Mouse (Mus musculus) olfactory bulb, adult 2 months (tissue): ENCODE measurements at regions not wholly inside any gene's neighbourhood (a gene's known extent, or its start where the extent isn't known, plus 50 kb on each side); places are given as distances from the start of the nearest gene placed in this dataset.

Experiments used
- H3K27ac ChIP-seq: fragments of 200-500 bp; 2 replicates; pipeline ENCODE4 v1.5.1; 2012; ENCODE audit warnings: low read depth, low read length; ENCODE audit not compliant: insufficient read depth
- H3K4me1 ChIP-seq: fragments of 200-500 bp; 2 replicates; pipeline ENCODE4 v1.6.1; 2012; ENCODE audit warnings: low read length; ENCODE audit not compliant: control insufficient read depth, insufficient read depth
- H3K4me3 ChIP-seq: fragments of 200-500 bp; 2 replicates; pipeline ENCODE4 v1.5.1; 2012; ENCODE audit warnings: mild to moderate bottlenecking, low read depth, low read length, moderate library complexity; ENCODE audit not compliant: insufficient read depth
- CTCF ChIP-seq: fragments of 200-500 bp; IDR thresholded peaks from 2 replicates; pipeline ENCODE4 v1.5.1; 2012; ENCODE audit warnings: low read depth, mild to moderate bottlenecking, low read length, moderate library complexity; ENCODE audit not compliant: insufficient read depth
- POLR2A ChIP-seq: fragments of 200-500 bp; IDR thresholded peaks from 2 replicates; pipeline ENCODE4 v1.6.1; 2012; ENCODE audit warnings: mild to moderate bottlenecking, low read depth, low read length, moderate library complexity; ENCODE audit not compliant: insufficient read depth
- WGBS: fragments of 180-500 bp; shearing (Covaris S2); methylation state at CpG from one replicate; pipeline ENCODE4 v1.1.7; 2018; 5-methylcytosine and 5-hydroxymethylcytosine counted together

DNA sequence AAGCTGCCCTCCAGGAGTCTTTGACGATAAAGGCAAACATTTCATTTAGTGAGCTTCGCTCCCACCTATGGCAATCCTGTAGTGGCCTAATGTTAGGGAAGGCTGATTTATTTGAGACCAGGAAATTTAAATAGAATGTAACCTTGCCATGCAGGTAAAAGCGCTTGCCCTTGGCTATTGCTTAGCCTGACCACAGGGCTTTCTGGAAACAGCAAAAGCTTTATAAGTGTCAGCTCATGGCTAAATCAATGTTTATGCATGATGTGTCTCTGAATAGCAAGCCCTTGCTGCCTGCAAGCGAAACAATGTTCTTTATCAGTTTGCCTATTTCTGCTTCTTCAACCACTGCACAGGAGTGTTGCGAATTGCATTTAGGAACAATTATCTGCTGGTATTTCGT is 419.7 kb upstream of the Tenm3 start:
- Histone ChIP-seq H3K27ac (no peak overlapping the region), H3K4me1 (peaks cover 2% of the 10 kb centered on the region; the same call in 1 of the 2 replicates), H3K4me3 (no peak overlapping the region)
- 78% methylated on average over 6 of the region's 6 CpGs for WGBS
- TF ChIP-seq POLR2A = no peak
- TF ChIP-seq CTCF = no peak

DNA sequence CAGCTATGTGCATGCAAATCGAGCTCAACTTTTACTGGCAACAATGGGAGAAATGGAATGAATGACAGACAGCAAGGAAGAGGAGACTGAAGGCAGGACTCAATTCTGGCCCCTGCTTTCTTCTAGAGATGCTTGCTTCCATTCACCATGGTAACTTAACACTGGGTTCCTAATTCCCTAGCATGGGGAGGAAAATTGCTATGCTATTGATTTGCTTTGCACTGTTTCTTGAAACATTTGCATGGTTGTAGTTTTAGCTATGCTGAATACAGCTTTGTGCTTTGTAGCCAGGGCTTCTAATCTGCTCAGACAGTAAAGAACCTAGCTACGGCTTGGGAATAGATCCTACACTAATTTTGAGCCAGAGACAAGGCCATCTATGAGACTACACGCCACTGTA is 419.0 kb upstream of the Tenm3 start:
- no peak overlapping the region for H3K4me3 ChIP-seq
- WGBS = 47% methylated on average over 3 of the region's 3 CpGs
- H3K27ac ChIP-seq = no peak overlapping the region
- peaks cover 2% of the 10 kb centered on the region; the same call in 1 of the 2 replicates for H3K4me1 ChIP-seq
- no peak for TF ChIP-seq POLR2A
- no peak for TF ChIP-seq CTCF

DNA sequence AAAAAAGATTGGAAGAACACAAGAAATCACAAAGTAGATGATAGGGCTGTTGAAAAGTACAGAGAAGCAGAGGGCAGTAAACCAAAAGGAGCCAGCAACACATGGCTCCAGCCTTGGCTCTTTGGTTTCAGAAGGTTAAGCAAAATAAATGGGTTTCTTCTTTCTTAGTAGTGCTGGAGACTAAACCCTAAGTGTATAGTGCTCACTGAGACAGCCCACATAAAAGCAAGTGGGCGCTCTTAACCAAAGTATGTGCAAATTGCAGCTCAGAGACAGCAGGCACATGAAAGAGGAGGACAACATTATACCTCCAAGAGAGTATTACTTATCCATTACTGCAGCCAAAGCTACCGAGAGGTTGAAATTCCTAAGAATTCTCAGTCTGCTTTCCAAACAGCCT is 412.2 kb upstream of the Tenm3 start:
- Histone ChIP-seq H3K4me3 (no peak overlapping the region), H3K27ac (no peak overlapping the region), H3K4me1 (no peaks in the 10 kb centered on the region)
- TF ChIP-seq POLR2A = no peak
- no peak for TF ChIP-seq CTCF
- 62% methylated on average over 2 of the region's 2 CpGs for WGBS

DNA sequence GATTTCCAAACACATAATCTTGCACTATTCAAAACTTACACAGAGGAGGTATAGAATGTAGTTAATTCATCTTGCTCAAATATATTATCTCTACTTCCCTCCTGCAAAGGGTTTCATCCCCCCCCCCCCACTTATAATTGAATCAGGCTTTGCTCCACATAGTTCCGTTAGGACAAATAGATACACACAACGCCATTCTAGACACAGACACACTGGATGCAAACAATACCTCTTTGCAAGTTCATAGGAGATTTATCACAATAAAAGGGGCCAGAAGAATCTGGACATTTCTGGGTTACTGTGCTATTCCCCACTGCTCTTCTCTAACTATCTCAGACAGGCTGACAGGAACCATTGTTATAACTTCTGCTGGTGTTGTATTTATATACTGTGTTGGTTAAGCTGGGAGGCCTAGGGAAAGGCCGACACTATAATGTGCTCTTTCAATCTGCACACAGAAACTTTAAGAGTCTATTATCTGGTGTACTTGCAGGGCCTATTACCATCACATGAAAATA is 410.6 kb upstream of the Tenm3 start:
- H3K4me3 ChIP-seq = no peak overlapping the region
- WGBS = 65% methylated on average over 3 of the region's 3 CpGs
- H3K27ac ChIP-seq = no peak overlapping the region
- no peak for TF ChIP-seq POLR2A
- TF ChIP-seq CTCF = no peak
- no peaks in the 10 kb centered on the region for H3K4me1 ChIP-seq

DNA sequence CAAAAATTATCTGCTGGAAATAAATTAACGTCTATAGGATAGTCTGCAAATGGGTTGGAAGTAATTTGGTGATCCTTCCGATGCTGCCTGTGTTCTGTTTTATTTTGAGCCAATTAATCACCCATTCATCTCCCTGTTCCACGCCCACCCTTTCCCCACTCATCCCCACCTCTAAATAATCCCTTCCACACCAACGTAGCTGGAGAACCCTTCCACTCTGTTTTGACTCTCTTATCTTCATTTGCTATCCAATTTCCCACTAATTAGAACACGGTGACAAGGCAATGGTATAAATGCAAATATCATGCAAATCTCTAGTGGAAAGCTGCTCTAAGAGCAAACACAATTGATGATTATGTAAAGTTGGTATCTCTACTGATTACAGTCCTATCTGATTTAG is 399.3 kb upstream of the Tenm3 start:
- WGBS = 25% methylated on average over 5 of the region's 5 CpGs
- Histone ChIP-seq H3K4me3 (no peak overlapping the region), H3K4me1 (no peaks in the 10 kb centered on the region), H3K27ac (no peak overlapping the region)
- TF ChIP-seq CTCF (no peak), POLR2A (no peak)

DNA sequence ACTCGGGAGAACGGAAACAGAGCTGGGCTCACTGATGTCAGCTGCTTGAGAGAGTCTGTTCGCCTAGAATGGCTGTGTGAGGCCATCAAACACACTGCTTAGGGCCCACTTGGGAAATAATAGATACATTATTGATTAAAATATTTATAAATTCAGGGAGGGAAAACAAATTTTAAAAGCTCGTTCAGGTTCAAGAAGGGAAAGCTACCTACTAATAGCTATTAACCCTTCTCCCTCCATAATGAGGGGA is 393.0 kb upstream of the Tenm3 start:
- Histone ChIP-seq H3K4me3 (no peak overlapping the region), H3K27ac (no peak overlapping the region), H3K4me1 (no peaks in the 10 kb centered on the region)
- TF ChIP-seq CTCF (no peak), POLR2A (no peak)
- WGBS = 66% methylated on average over 4 of the region's 4 CpGs

DNA sequence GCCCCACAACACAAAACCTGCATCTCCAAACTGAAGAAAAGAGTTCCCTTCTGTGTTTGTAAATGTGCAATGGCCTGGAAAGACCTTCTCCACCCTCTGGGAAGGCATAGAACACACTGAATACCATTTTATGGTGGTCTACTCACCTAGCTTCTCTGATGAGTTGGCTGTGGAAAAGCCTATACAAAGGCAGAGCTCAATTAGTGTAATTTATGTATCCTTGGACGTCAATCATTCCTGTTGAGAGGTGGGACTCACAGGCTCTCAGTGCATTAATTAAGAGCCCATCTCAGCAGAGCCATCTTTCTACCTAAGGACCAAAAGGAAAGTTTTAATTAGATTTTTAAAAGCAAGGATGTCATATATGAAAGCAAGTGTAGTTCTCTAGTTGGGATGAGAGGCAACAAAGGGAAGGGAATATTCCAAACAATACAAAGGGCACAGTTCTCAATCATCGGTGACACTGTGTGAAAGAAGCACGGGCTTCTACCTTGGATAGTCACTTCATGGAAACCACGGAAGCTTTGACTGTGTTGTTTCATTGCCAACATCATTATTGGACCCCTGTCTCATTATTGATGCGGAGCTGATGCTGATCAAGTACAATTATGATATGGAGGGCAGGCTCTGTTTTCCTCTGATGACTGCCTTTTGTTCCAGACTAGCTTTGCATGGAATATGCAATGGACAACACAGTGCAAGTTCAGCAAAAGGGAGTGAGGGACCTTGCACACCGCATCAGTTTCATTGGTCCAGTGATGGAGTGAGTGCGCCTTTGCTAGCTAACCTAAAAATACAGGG is 392.5 kb upstream of the Tenm3 start:
- TF ChIP-seq CTCF (no peak), POLR2A (no peak)
- H3K27ac ChIP-seq = no peak overlapping the region
- H3K4me3 ChIP-seq = no peak overlapping the region
- no peaks in the 10 kb centered on the region for H3K4me1 ChIP-seq
- 77% methylated on average over 7 of the region's 7 CpGs for WGBS

DNA sequence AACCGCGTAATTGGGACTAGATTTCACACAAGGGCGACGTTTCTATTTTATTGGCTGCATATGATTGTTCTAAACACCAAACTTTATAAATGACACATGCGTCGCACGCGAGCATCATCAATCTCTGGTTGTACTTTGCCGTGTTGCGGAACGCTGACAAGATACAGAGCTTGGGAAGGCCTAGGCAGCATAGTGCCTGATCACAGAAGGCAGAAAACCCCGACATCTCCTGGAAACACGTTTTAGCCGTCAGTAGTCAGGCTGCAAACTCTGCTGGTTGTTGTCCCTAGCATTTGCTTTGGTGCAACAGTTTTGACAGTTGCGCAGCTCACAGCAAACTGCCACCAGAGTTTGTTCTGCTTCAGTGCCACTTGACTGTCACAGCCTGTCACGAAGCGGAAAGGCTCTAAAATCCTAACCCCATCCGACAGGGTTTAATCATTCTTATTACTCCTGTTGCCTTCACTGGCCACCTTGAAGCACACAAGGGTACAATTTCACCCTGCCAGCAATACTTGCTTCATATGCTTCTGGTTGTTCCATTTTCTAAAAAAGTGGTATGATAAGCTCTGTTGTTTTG is 380.2 kb upstream of the Tenm3 start:
- Histone ChIP-seq H3K4me3 (no peak overlapping the region), H3K27ac (no peak overlapping the region), H3K4me1 (no peaks in the 10 kb centered on the region)
- 87% methylated on average over 18 of the region's 18 CpGs for WGBS
- no peak for TF ChIP-seq POLR2A
- TF ChIP-seq CTCF = no peak

DNA sequence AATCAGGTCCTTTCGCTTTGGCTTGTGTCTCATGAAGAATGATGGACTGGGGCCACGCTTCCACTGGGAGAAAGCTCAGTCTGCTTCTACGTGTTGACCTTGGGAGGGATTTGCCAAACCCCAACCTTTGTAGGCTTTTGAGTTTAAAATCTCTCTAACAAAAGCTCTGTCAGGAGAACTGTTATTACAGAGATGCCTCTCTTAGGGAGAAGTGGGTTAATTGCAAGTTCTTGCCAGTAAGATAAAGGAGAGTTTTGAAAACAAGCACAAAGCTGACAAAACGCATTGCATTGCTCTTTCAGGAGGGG is 351.5 kb upstream of the Tenm3 start:
- TF ChIP-seq CTCF = no peak
- peaks cover 6% of the 10 kb centered on the region for H3K4me1 ChIP-seq
- peak overlapping the region; percentile 99 for H3K27ac ChIP-seq

More for the DNA sequence above, 351.5 kb upstream of the Tenm3 start:
- H3K4me3 ChIP-seq = no peak overlapping the region
- WGBS = 23% methylated on average over 4 of the region's 4 CpGs
